Mouse (Mus musculus): ENCODE measurements around the gene Dhx32. TPM values are rescaled to one million over a fixed set of nuclear protein-coding genes. Genes with fewer than 3 reads are reported as not detected.

The Dhx32 gene
- total RNA-seq (2021) = 10 to 100 TPM; 36.5 to 39.2 TPM
- long read RNA-seq, experiment 1, transcript Dhx32-201 (12 exons, 2,955 nt) = major isoform, 19 of 31 reads
- long read RNA-seq, experiment 1, partial matches to known transcripts = 0 of 31 reads
- long read RNA-seq, experiment 1, other reads (novel, unspliced or antisense) = 9 of 31 reads
- long read RNA-seq, experiment 2, transcript Dhx32-201 (12 exons, 2,955 nt) = major isoform, 34 of 48 reads
- long read RNA-seq, experiment 2, partial matches to known transcripts = 3 of 48 reads
- long read RNA-seq, experiment 2, other reads (novel, unspliced or antisense) = 10 of 48 reads

DNA sequence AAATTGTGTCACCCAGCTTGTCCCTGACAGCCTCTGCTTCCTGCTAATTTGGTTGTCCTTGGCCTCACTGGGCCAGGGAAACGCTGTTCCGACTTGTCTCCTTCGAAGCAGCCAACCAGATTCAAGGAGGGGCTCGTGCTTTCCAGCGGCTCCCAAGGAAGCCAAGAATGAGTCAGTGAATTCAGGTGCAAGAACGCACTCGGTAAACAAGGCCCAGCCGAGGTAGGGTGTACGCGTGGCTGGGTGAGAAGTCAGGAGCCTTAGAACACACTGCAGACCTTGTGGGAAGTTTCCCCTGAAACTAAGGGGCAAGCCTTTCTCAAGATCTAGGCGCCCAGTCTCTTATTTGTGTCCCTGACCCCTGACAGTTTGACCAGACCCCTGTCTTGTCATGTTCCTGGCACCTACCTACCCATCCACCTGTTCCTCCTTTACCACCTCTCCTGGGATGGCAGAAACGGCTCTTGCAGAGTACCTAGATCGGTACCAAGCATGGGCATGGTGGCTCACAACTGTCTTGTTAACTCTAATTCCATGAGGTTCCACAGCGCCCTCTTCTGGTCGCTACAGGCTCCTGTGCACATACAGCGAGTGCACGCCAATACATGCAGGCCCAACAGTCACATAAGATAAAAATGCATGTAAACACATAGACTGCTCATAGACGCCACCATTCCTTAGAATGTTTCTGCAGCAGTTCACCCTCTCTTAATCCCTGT lies at the start of gene Dhx32:
Gene Dhx32 (minus strand): TSS at position 10 of the 719 bp plus-strand sequence.
- peak in 1 of 2 experiments; percentile 77 for DNase-seq (ENCODE audit: low spot score in 2 of 2)
- H3K4me3 ChIP-seq = no peak within 1 kb of the TSS
- TF ChIP-seq CTCF (conservative IDR thresholded peaks at IDR 0.05) = peak; percentile 86
- no peak within 1 kb of the TSS for H3K27ac ChIP-seq

DNA sequence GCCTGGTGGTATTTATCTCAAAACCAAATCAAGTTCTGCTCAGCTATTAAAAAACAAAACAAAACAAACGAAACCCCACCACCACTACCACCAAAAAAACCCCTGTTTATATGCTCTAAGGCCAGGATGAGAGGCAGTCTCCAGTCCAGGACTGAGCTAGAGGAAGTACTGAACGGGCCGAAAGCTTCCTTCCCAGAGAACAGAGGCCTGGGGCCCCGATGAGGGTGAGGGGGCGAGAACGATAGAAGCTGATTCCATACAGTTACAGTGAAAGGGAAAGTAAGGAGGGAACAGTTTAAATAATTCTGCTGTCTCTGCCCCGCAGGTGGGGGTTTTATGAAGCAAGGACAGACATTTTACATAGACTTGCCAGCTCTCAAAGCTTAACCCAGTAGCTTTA lies 47.1 kb upstream of the Dhx32 start:
- Histone ChIP-seq H3K27ac (no peak overlapping the region), H3K4me3 (no peak overlapping the region)
- TF ChIP-seq CTCF (conservative IDR thresholded peaks at IDR 0.05) = no peak
- DNase-seq (ENCODE audit: low spot score in 2 of 2) = no peak

GRCm38 (mm10) chr7:133828514-133828913 lies 46.0 kb upstream of the Dhx32 start:
- no peak for TF ChIP-seq CTCF (conservative IDR thresholded peaks at IDR 0.05)
- no peak for DNase-seq (ENCODE audit: low spot score in 2 of 2)
- Histone ChIP-seq H3K27ac (no peak overlapping the region), H3K4me3 (no peak overlapping the region)

GRCm38 (mm10) chr7:133824579-133824978 lies 42.1 kb upstream of the Dhx32 start:
- no peak overlapping the region for H3K27ac ChIP-seq
- peak; percentile 73 for TF ChIP-seq CTCF (conservative IDR thresholded peaks at IDR 0.05)
- no peak for DNase-seq (ENCODE audit: low spot score in 2 of 2)
- H3K4me3 ChIP-seq = no peak overlapping the region

DNA sequence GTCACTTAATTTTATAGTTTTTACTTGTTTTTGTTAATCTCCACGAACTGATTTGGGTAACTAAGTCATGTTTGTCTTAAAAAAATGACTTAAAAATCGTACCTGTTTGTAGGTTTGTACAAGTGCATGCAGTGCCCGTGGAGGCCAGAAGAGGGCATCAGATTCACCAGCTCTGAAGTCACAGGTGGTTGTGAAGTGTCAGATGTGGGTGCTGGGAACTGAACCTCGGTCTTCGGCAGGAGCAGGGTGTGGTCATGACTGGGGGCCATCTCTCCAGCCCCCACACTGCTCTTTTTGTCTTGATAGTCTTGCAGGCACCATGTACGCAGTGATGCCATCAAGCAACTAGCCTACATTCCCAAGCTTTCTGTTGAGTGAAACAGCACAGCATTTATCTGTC lies 41.2 kb upstream of the Dhx32 start:
- TF ChIP-seq CTCF (conservative IDR thresholded peaks at IDR 0.05) = peak; percentile 44
- Histone ChIP-seq H3K27ac (no peak overlapping the region), H3K4me3 (no peak overlapping the region)
- no peak for DNase-seq (ENCODE audit: low spot score in 2 of 2)

- DNase-seq (ENCODE audit: low spot score in 2 of 2) = peak; percentile 48 to 65
- no peak overlapping the region for H3K4me3 ChIP-seq
- no peak for TF ChIP-seq CTCF (conservative IDR thresholded peaks at IDR 0.05)
- H3K27ac ChIP-seq = peak overlapping the region; percentile 65; the same call in 1 of the 2 replicates
Observed at GRCm38 (mm10) chr7:133813331-133813730, 30.8 kb upstream of the Dhx32 start.

DNA sequence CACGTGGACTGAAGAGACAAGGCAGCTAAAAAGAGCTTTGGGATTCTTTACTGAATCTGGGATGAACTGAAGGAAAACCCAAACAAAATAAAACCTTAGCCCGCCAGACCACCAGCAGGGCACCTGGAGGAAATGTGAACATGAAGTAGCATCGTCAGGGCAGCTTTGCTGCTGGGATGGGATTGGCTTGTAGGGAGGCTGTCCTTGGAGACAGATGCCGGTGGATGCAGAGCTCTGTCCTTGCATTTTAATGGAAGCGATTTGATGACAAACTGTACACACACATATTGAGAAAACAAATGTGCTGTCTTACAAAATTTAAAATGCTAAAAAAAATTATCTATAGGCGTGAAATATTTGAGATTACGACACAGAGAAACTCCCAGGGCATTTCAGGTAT lies 30.4 kb upstream of the Dhx32 start:
- H3K27ac ChIP-seq = peak overlapping the region; percentile 65; the same call in 1 of the 2 replicates
- H3K4me3 ChIP-seq = no peak overlapping the region
- no peak for TF ChIP-seq CTCF (conservative IDR thresholded peaks at IDR 0.05)
- no peak for DNase-seq (ENCODE audit: low spot score in 2 of 2)

GRCm38 (mm10) chr7:133805614-133806175 lies 23.2 kb upstream of the Dhx32 start:
- Histone ChIP-seq H3K4me3 (no peak overlapping the region), H3K27ac (no peak overlapping the region)
- TF ChIP-seq CTCF (conservative IDR thresholded peaks at IDR 0.05) = peak; percentile 88
- peak; percentile 55 to 69 for DNase-seq (ENCODE audit: low spot score in 2 of 2)

DNA sequence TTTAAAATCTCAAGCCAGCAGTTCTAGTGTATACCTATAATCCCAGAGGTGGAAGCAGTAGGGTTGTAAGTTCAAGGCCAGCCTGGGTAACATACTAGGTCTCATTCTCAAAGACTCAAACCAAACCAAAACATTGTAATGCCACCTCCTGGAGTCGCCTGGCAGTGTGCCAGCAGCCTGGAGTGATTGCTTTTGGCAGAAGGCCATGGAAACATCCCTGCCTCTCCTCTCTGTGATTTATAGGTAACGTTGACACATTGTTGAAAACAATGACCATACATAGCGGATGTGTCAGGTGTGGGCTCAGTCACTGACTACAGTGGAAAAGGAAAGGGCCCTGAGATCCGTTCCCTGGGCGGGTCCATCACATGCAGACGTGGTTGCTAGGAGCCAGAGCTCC lies 19.3 kb upstream of the Dhx32 start:
- DNase-seq (ENCODE audit: low spot score in 2 of 2) = no peak
- no peak overlapping the region for H3K4me3 ChIP-seq
- H3K27ac ChIP-seq = no peak overlapping the region
- TF ChIP-seq CTCF (conservative IDR thresholded peaks at IDR 0.05) = no peak

GRCm38 (mm10) chr7:133799928-133800327 lies 17.4 kb upstream of the Dhx32 start:
- DNase-seq (ENCODE audit: low spot score in 2 of 2) = no peak
- Histone ChIP-seq H3K27ac (no peak overlapping the region), H3K4me3 (no peak overlapping the region)
- TF ChIP-seq CTCF (conservative IDR thresholded peaks at IDR 0.05) = no peak

GRCm38 (mm10) chr7:133794720-133795119 lies 12.2 kb upstream of the Dhx32 start:
- Histone ChIP-seq H3K4me3 (no peak overlapping the region), H3K27ac (no peak overlapping the region)
- no peak for TF ChIP-seq CTCF (conservative IDR thresholded peaks at IDR 0.05)
- DNase-seq (ENCODE audit: low spot score in 2 of 2) = no peak

DNA sequence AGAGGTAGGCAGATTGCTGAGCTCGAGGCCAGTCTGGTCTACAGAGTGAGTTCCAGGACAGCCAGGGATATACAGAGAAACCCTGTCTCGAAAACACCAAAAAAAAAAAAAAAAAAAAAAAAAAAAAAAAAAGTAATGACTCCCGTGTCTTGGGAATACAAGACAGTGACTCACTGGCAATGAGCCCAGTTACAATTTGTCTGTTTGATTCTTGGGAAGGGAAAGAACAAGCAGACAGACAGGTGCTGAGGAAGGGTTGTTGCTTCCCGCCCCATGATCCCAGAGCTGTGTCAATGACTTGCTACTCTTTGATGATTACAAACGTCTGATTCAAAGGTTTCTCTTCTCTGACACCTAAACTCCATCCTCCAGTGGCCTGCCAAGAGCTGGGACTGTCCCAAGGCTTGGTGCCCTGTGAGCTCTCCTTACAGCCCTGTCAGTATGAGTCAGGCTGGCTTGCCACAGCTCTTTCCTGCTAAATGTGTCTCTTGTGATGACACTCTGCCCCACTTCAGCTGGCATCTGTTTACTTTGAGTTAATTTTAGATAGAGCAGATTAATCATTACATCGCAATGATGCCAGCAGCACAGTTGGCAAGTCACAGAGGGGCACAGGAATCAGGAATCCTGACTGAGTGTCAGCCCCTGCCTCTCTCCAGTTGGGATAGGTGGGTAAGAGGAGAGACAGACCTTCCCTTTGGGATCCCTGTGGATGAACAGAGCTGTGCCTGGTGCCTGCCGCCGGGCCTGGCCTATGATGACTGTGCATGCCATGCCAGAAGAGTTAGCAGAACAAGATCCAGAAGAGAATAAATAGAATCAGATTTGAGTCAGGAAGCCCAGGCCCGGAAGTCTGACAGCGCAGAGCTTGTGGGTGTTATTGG lies 11.0 kb upstream of the Dhx32 start:
- H3K4me3 ChIP-seq = no peak overlapping the region
- peak; percentile 26 to 54 for DNase-seq (ENCODE audit: low spot score in 2 of 2)
- peak overlapping the region; percentile 44 for H3K27ac ChIP-seq
- no peak for TF ChIP-seq CTCF (conservative IDR thresholded peaks at IDR 0.05)
